Mouse (Mus musculus) lung, postnatal 25 days (tissue): ENCODE data around the gene Spata31d1d.

ENCODE experiments used
- DNase-seq: peaks from one replicate; pipeline ENCODE4 v3.0.0; 2022; ENCODE audit warnings: low spot score

Spata31d1d gene

DNA sequence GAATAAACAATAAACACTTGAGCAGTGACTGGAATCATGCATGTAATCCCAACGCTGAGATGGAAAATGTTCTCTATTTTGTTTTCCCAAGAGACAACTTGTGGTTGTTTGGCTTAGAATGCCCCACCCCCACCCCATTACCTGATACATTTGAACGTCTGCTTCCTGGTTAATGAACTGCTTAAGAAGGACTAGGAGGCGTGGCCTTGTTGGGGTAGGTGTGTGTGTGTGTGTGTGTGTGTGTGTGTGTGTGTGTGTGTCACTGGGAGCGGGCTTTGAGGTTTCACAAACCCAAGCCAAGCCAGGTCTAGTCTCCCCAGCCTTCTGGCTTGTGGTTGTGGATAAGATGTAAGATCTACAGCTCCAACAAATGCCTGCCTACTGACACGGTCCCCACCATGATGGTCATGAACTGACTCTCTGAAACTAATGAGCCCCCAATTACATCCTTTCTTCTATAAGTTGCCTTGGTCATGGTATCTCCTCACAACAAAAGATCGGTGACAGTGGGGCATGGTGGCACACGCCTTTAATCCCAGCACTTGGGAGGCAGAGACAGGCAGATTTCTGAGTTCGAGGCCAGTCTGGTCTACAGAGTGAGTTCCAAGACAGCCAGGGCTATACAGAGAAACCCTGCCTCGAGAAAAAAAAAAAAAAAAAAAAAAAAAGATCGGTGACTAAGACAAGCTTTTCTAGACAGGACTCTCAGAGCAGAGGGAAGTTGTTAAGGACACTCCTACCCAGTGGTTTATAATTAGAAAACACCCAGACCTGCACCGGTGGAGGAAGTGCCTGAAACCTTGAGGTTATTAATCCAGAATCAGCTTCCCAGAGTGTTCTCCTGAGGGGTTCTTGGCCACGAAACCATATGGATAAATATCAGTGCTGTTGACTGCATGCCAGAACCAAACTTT is 55.0 kb downstream of the Spata31d1d start:
- DNase-seq, result no peak
